Mouse (Mus musculus): ENCODE data around the gene Bud13. TPM values are rescaled to one million over a fixed set of nuclear protein-coding genes. Genes with fewer than 3 reads are reported as not detected.
A peak's percentile ranks its signal among the peaks of the same experiment; 100 is the strongest.

Bud13 gene
- polyA plus RNA-seq, 1 experiment from 2014 or later, result 17.9 TPM

DNA sequence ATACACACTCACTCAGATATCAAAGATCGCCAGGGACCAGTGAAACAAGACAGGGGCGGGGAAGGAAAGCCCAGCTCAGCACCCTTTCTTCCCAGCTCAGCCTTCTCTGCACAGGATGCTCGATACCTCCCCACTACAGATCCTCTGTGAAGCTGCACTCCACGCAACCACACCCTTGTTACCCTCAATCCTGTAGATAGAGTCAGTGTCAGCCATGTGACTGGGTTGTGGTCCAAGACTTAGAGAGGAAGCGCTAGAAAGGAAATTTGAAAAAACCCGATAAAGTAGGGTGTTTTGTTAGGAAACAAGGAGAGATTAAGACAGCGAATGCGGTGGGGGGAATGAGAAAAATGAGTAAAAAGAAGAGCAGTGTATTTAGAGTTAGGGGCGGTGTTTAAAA is 10.7 kb upstream of the Bud13 start:
- no peak overlapping the region for H3K9ac ChIP-seq (replicated peaks; ENCODE audit: low read depth, low read length)
- H3K27me3 ChIP-seq (replicated peaks; ENCODE audit: control insufficient read depth, insufficient read depth, low read length), result peaks cover 10% of the 10 kb centered on the region; the same call in 1 of the 2 replicates
- no peaks in the 10 kb centered on the region for H3K9me3 ChIP-seq (ENCODE audit: control insufficient read depth, low read length)
- 89% methylated on average over 9 of the region's 9 CpGs for WGBS
- H3K4me1 ChIP-seq (replicated peaks; ENCODE audit: control insufficient read depth, insufficient read depth, low read length), result peaks cover 16% of the 10 kb centered on the region
- no peak overlapping the region for H3K27ac ChIP-seq (ENCODE audit: low read length)
- H3K36me3 ChIP-seq (ENCODE audit: control insufficient read depth, insufficient read depth), result peaks cover 18% of the 10 kb centered on the region
- no peak overlapping the region for H3K4me3 ChIP-seq (replicated peaks; ENCODE audit: low read length)
- no peak overlapping the region for H3K4me2 ChIP-seq (ENCODE audit: low read length)
- ATAC-seq, result no peak

- H3K9ac ChIP-seq (replicated peaks; ENCODE audit: low read depth, low read length), result peak within 1 kb of the TSS; percentile 71
- ATAC-seq, result peak; percentile 97
- peak within 1 kb of the TSS; percentile 86 for H3K4me2 ChIP-seq (ENCODE audit: low read length)
- peak within 1 kb of the TSS; percentile 37 for H3K27ac ChIP-seq (ENCODE audit: low read length)
- peaks cover 23% of the 10 kb centered on the region for H3K36me3 ChIP-seq (ENCODE audit: control insufficient read depth, insufficient read depth)
- H3K27me3 ChIP-seq (replicated peaks; ENCODE audit: control insufficient read depth, insufficient read depth, low read length), result peaks cover 10% of the 10 kb centered on the region; the same call in 1 of the 2 replicates
- peak within 1 kb of the TSS; percentile 70 for H3K4me3 ChIP-seq (replicated peaks; ENCODE audit: low read length)
- H3K9me3 ChIP-seq (ENCODE audit: control insufficient read depth, low read length), result no peaks in the 10 kb centered on the region
- peaks cover 16% of the 10 kb centered on the region for H3K4me1 ChIP-seq (replicated peaks; ENCODE audit: control insufficient read depth, insufficient read depth, low read length)
- WGBS, result 5% methylated on average over 42 of the region's 45 CpGs
Measured at GRCm38 (mm10) chr9:46272677-46273454, 9.9 kb upstream of the Bud13 start, which contains the start of gene Zpr1. TSS of gene Zpr1 (plus strand) at chr9:46273064.

- H3K4me2 ChIP-seq (ENCODE audit: low read length), result no peak overlapping the region
- H3K9me3 ChIP-seq (ENCODE audit: control insufficient read depth, low read length), result no peaks in the 10 kb centered on the region
- H3K36me3 ChIP-seq (ENCODE audit: control insufficient read depth, insufficient read depth), result peaks cover 31% of the 10 kb centered on the region
- peaks cover 4% of the 10 kb centered on the region; the same call in 1 of the 2 replicates for H3K27me3 ChIP-seq (replicated peaks; ENCODE audit: control insufficient read depth, insufficient read depth, low read length)
- no peak overlapping the region for H3K27ac ChIP-seq (ENCODE audit: low read length)
- WGBS, result 93% methylated on average over 9 of the region's 9 CpGs
- no peak overlapping the region for H3K4me3 ChIP-seq (replicated peaks; ENCODE audit: low read length)
- peaks cover 16% of the 10 kb centered on the region for H3K4me1 ChIP-seq (replicated peaks; ENCODE audit: control insufficient read depth, insufficient read depth, low read length)
- ATAC-seq, result no peak
- no peak overlapping the region for H3K9ac ChIP-seq (replicated peaks; ENCODE audit: low read depth, low read length)
Measured at GRCm38 (mm10) chr9:46274494-46274893, 8.3 kb upstream of the Bud13 start.

DNA sequence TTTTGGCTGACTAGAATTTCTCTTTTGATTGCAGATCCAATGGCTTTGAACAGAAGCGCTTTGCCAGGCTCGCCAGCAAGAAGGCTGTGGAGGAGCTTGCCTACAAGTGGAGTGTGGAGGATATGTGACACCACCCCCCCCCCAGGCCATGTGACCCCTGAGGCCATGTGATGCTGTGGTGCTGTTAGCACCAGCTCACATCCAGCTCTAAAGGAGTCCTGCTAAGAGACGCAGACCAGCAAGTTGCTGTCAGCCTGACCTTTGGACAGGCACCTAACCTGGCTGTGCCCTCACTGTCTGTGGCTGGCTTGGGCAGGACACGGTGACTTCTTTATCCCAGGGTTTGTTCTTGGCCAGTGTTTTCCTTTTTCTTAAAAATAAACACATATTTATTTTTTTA is 15.6 kb downstream of the Bud13 start:
- Histone ChIP-seq H3K27me3 (replicated peaks; ENCODE audit: control insufficient read depth, insufficient read depth, low read length) (no peaks in the 10 kb centered on the region), H3K4me3 (replicated peaks; ENCODE audit: low read length) (no peak overlapping the region), H3K9ac (replicated peaks; ENCODE audit: low read depth, low read length) (no peak overlapping the region), H3K4me1 (replicated peaks; ENCODE audit: control insufficient read depth, insufficient read depth, low read length) (no peaks in the 10 kb centered on the region), H3K4me2 (ENCODE audit: low read length) (no peak overlapping the region), H3K9me3 (ENCODE audit: control insufficient read depth, low read length) (no peaks in the 10 kb centered on the region), H3K27ac (ENCODE audit: low read length) (no peak overlapping the region), H3K36me3 (ENCODE audit: control insufficient read depth, insufficient read depth) (peaks cover 6% of the 10 kb centered on the region)
- 87% methylated on average over 4 of the region's 4 CpGs for WGBS
- ATAC-seq, result no peak

GRCm38 (mm10) chr9:46302142-46302541 is 19.3 kb downstream of the Bud13 start:
- H3K9me3 ChIP-seq (ENCODE audit: control insufficient read depth, low read length), result no peaks in the 10 kb centered on the region
- peak; percentile 68; the same call in 1 of the 2 replicates for ATAC-seq
- H3K4me1 ChIP-seq (replicated peaks; ENCODE audit: control insufficient read depth, insufficient read depth, low read length), result no peaks in the 10 kb centered on the region
- 15% methylated on average over 2 of the region's 2 CpGs for WGBS
- no peak overlapping the region for H3K4me3 ChIP-seq (replicated peaks; ENCODE audit: low read length)
- H3K27me3 ChIP-seq (replicated peaks; ENCODE audit: control insufficient read depth, insufficient read depth, low read length), result no peaks in the 10 kb centered on the region
- H3K4me2 ChIP-seq (ENCODE audit: low read length), result no peak overlapping the region
- no peak overlapping the region for H3K9ac ChIP-seq (replicated peaks; ENCODE audit: low read depth, low read length)
- no peak overlapping the region for H3K27ac ChIP-seq (ENCODE audit: low read length)
- H3K36me3 ChIP-seq (ENCODE audit: control insufficient read depth, insufficient read depth), result peaks cover 6% of the 10 kb centered on the region

GRCm38 (mm10) chr9:46309121-46309520 is 26.3 kb downstream of the Bud13 start:
- Histone ChIP-seq H3K36me3 (ENCODE audit: control insufficient read depth, insufficient read depth) (no peaks in the 10 kb centered on the region), H3K4me3 (replicated peaks; ENCODE audit: low read length) (no peak overlapping the region), H3K9me3 (ENCODE audit: control insufficient read depth, low read length) (no peaks in the 10 kb centered on the region), H3K27me3 (replicated peaks; ENCODE audit: control insufficient read depth, insufficient read depth, low read length) (0 out of 2 replicates have a peak, but pooled peaks cover 4% of the 10 kb centered on the region), H3K4me2 (ENCODE audit: low read length) (no peak overlapping the region), H3K4me1 (replicated peaks; ENCODE audit: control insufficient read depth, insufficient read depth, low read length) (no peaks in the 10 kb centered on the region), H3K27ac (ENCODE audit: low read length) (no peak overlapping the region), H3K9ac (replicated peaks; ENCODE audit: low read depth, low read length) (no peak overlapping the region)
- 19% methylated on average over 7 of the region's 7 CpGs for WGBS
- no peak for ATAC-seq

DNA sequence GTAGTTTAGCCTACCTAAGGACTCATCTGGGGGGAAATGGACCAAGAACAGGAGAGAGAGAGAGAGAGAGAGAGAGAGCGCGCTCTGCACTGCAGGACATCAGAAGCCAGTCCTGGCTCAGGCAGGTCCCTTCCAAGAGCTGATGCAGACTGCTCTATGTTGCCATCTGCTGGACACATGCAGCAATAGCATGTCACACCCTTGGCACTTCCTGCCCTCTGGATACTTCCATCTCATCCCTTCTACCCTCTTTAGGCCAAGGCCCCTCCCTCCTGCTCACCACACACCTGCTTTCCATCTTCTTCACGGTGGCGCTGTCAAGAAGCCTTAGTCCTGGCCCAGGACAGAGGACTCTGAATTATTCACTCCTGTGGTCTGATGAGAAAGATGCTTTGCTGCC is 31.7 kb downstream of the Bud13 start:
- ATAC-seq, result no peak; the same call in 1 of the 2 replicates
- Histone ChIP-seq H3K36me3 (ENCODE audit: control insufficient read depth, insufficient read depth) (no peaks in the 10 kb centered on the region), H3K4me1 (replicated peaks; ENCODE audit: control insufficient read depth, insufficient read depth, low read length) (peaks cover 18% of the 10 kb centered on the region), H3K27ac (ENCODE audit: low read length) (no peak overlapping the region), H3K9me3 (ENCODE audit: control insufficient read depth, low read length) (no peaks in the 10 kb centered on the region), H3K4me2 (ENCODE audit: low read length) (no peak overlapping the region), H3K4me3 (replicated peaks; ENCODE audit: low read length) (no peak overlapping the region), H3K27me3 (replicated peaks; ENCODE audit: control insufficient read depth, insufficient read depth, low read length) (no peaks in the 10 kb centered on the region), H3K9ac (replicated peaks; ENCODE audit: low read depth, low read length) (no peak overlapping the region)
- WGBS, result 2% methylated on average over 4 of the region's 4 CpGs

- WGBS, result 58% methylated on average over 2 of the region's 2 CpGs
- Histone ChIP-seq H3K27me3 (replicated peaks; ENCODE audit: control insufficient read depth, insufficient read depth, low read length) (no peaks in the 10 kb centered on the region), H3K4me3 (replicated peaks; ENCODE audit: low read length) (no peak overlapping the region), H3K9me3 (ENCODE audit: control insufficient read depth, low read length) (no peaks in the 10 kb centered on the region), H3K27ac (ENCODE audit: low read length) (no peak overlapping the region), H3K4me1 (replicated peaks; ENCODE audit: control insufficient read depth, insufficient read depth, low read length) (peaks cover 18% of the 10 kb centered on the region), H3K4me2 (ENCODE audit: low read length) (no peak overlapping the region), H3K36me3 (ENCODE audit: control insufficient read depth, insufficient read depth) (no peaks in the 10 kb centered on the region), H3K9ac (replicated peaks; ENCODE audit: low read depth, low read length) (no peak overlapping the region)
- ATAC-seq, result no peak
Measured at GRCm38 (mm10) chr9:46314921-46315320, 32.1 kb downstream of the Bud13 start.

DNA sequence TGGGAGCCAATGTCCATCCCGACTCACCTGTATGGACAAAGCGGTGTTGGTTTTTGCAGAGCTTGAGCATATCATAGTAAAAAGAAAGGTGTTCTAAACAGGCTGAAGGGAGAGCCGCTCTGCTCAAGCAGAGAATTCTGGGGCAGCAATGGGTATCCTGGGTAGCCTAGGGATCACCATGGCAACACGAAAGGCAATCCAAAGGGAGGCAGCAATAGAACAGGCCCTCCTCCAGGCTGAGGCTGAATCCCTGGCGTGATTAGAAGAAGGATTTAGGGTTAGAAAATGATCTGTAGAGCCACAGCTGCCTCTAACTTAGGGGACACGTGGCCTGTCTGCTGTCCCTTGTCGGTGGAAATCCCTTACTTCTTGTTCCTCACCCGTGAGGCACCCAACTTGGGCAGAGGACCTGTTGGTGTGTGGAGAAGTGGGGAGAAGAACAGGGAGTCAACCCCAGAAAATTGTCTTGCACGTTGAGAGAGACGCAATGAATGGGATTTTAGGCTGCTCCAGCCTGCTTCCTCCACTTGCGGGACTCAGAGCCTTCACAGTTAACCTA is 33.1 kb downstream of the Bud13 start:
- ATAC-seq, result peak; percentile 61; the same call in 1 of the 2 replicates
- H3K27me3 ChIP-seq (replicated peaks; ENCODE audit: control insufficient read depth, insufficient read depth, low read length), result no peaks in the 10 kb centered on the region
- WGBS, result 11% methylated on average over 11 of the region's 11 CpGs
- peak overlapping the region; percentile 15; the same call in 1 of the 2 replicates for H3K27ac ChIP-seq (ENCODE audit: low read length)
- H3K36me3 ChIP-seq (ENCODE audit: control insufficient read depth, insufficient read depth), result no peaks in the 10 kb centered on the region
- H3K4me2 ChIP-seq (ENCODE audit: low read length), result no peak overlapping the region
- no peaks in the 10 kb centered on the region for H3K9me3 ChIP-seq (ENCODE audit: control insufficient read depth, low read length)
- 0 out of 2 replicates have a peak overlapping the region, but pooled peaks have one; percentile 3 for H3K9ac ChIP-seq (replicated peaks; ENCODE audit: low read depth, low read length)
- H3K4me1 ChIP-seq (replicated peaks; ENCODE audit: control insufficient read depth, insufficient read depth, low read length), result peaks cover 18% of the 10 kb centered on the region
- H3K4me3 ChIP-seq (replicated peaks; ENCODE audit: low read length), result no peak overlapping the region
